Mouse (Mus musculus): ENCODE data around the gene Pclaf.

DNA sequence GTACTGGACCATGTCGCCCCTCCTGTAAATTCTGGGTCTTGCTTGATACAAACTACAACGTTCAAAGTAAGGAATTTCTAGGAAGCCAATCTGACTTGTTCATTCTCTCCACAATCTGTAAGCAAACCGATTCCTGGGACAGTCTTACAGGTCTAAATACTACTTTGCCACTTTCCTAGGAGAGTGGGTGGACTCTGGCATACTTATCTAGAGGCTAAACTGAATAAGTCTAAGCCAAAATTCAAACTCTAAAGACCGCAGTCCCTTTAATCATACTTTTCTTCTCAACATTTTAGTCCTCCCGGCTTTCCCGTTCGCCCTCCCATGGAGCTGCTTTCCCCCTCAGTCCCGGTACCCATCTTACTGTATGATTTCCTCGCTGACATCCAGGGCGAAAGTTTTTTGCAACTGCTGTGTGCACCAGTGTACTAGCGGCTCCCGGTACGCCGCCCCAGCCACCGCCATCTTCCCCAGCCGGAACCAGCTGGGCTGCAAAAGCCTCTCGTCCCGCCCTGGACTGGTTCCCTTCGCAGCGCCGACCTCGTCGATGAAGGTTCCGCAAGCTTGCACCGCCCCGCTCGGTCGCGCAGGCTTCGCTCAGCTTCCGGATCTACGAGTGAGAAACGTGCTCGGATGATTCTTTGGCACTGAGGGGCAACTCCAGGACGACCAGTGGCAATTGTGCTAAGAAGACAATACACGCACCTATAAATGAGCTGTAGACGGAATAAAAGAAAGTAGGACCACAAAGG lies 5.3 kb upstream of the Pclaf start:
- peak; percentile 68 for TF ChIP-seq POLR2A (IDR thresholded peaks at IDR 0.05; ENCODE audit: extremely low read depth, insufficient read depth, low read length)
- TF ChIP-seq CTCF (IDR thresholded peaks at IDR 0.05; ENCODE audit: extremely low read depth, insufficient read depth, low read length) = no peak
